Comparison of ENCODE assay signal across 8 mouse cellular contexts in genomic region chr16:44361921-44362890, GRCm38 (mm10). TPM values are rescaled to one million over a fixed set of nuclear protein-coding genes. Genes with fewer than 3 reads are reported as not detected.
A peak's percentile ranks its signal among the peaks of the same experiment; 100 is the strongest.
DNase-seq lines count a peak whose midpoint lies in the region; ATAC-seq and TF ChIP-seq lines count a peak whose summit lies in the region.

No protein-coding gene starts in this region.

- no peak overlapping the region for H3K9ac ChIP-seq in kidney, embryonic 15.5 days

- CTCF ChIA-PET in Patski (lab: Charles Lee), result interaction anchor here (0.6 to 2.3 kb wide), 7 partner anchors 11 to 252 kb away, joined by 3 to 7 read pairs (median 3); partner anchors contain the start of gene Usf3

- no peak for ATAC-seq in kidney, embryonic 15.5 days (replicated peaks; ENCODE audit: low FRiP score)
- ATAC-seq in Patski, result no peak
- peak; percentile 55 for ATAC-seq in common myeloid progenitor, adult 5-6 weeks (replicated peaks; ENCODE audit: low read depth, poor library complexity, severe bottlenecking)

- no peak overlapping the region for H3K4me3 ChIP-seq in kidney, embryonic 15.5 days (replicated peaks)
- H3K4me3 ChIP-seq in lung, adult 2 months (replicated peaks; ENCODE audit: extremely low read depth, low read depth, low read length), result no peak overlapping the region

- H3K27me3 ChIP-seq in kidney, embryonic 15.5 days, result no peaks in the 10 kb centered on the region
- H3K27me3 ChIP-seq in Patski, result no peaks in the 10 kb centered on the region

- H3K4me1 ChIP-seq in kidney, embryonic 15.5 days, result no peaks in the 10 kb centered on the region
- peaks cover 5% of the 10 kb centered on the region for H3K4me1 ChIP-seq in lung, adult 2 months (ENCODE audit: control insufficient read depth, insufficient read depth, low read length)

- in situ Hi-C loops in Patski (cut with MboI; ENCODE audit: low pct_unique_long_range_greater_than_20kb), result no loop called here

- H3K9me3 ChIP-seq in kidney, embryonic 15.5 days (replicated peaks), result no peaks in the 10 kb centered on the region

- POLR2A ChIA-PET in Patski (lab: Charles Lee), result no interaction called here

- 87% methylated on average over 10 of the region's 10 CpGs for WGBS in kidney, embryonic 15.5 days
- 79% methylated on average over 10 of the region's 10 CpGs for WGBS in lung, adult 2 months

- no peak for TF ChIP-seq POLR2A in lung, adult 2 months (IDR thresholded peaks at IDR 0.05; ENCODE audit: borderline replicate concordance, extremely low read depth, low read depth, low read length)

- DNase-seq in kidney, adult 18-20 months, result peak; percentile 35
- DNase-seq in CD4-positive, CD25-positive, alpha-beta regulatory T cell, adult 2 months (ENCODE audit: low read depth, low spot score), result peak; percentile 78
- DNase-seq in Patski (ENCODE audit: low read depth, low spot score), result no peak
- DNase-seq in lung, adult 2 months, result no peak
- DNase-seq in thymus, postnatal 25 days, result peak; percentile 34
- DNase-seq in gastrocnemius, postnatal 14 days, result no peak

- intact Hi-C loops in gastrocnemius, postnatal 14 days (cut with DNase I; ENCODE audit: low total_unique reads), result loop anchor here (2.0 to 10.0 kb wide), 2 partner anchors 57 to 119 kb away; no protein-coding TSS in a partner anchor

- TF ChIP-seq CTCF in Patski (IDR thresholded peaks at IDR 0.05), result peak; percentile 66
- TF ChIP-seq CTCF in lung, adult 2 months (IDR thresholded peaks at IDR 0.05; ENCODE audit: insufficient read depth, low read length), result peak; percentile 39; the same call in 1 of the 2 replicates

- H3K27ac ChIP-seq in kidney, embryonic 15.5 days, result no peak overlapping the region

- peaks cover 39% of the 10 kb centered on the region for H3K36me3 ChIP-seq in kidney, embryonic 15.5 days

- no peak overlapping the region for H3K4me2 ChIP-seq in kidney, embryonic 15.5 days

RNA-seq across cellular contexts. Expression of gene Spice1, which starts 15.3 kb away (rescaled TPM):
- 28.1 and 31.2 TPM in 2 replicates for polyA plus RNA-seq in kidney, embryonic 15.5 days (2015; fragmentation: Nextera tagmentation; extraction: Ambion mirVana)
- polyA plus RNA-seq in Patski (2021), result 22.2 TPM
- 28.3 and 45.9 TPM in 2 replicates for total RNA-seq in common myeloid progenitor, adult 5-6 weeks (2017)
- polyA plus RNA-seq in lung, adult 2 months (2012; rRNA removed), result 7.6 and 8.9 TPM in 2 replicates
- total RNA-seq in gastrocnemius, postnatal 14 days (2021), result 1 to 10 TPM; 4.8 to 6.2 TPM

RNA-seq across cellular contexts. Expression of gene Sidt1, which starts 29.2 kb away (rescaled TPM):
- polyA plus RNA-seq in kidney, embryonic 15.5 days (2015; fragmentation: Nextera tagmentation; extraction: Ambion mirVana), result 0.80 and 0.99 TPM in 2 replicates
- not detected for polyA plus RNA-seq in Patski (2021)
- total RNA-seq in common myeloid progenitor, adult 5-6 weeks (2017), result not detected in 2 replicates
- polyA plus RNA-seq in lung, adult 2 months (2012; rRNA removed), result 2.9 and 4.3 TPM in 2 replicates
- total RNA-seq in gastrocnemius, postnatal 14 days (2021), result under 1 TPM; 0.07 to 0.35 TPM

RNA-seq across cellular contexts. Expression of gene Cfap44, which starts 32.4 kb away (rescaled TPM):
- polyA plus RNA-seq in kidney, embryonic 15.5 days (2015; fragmentation: Nextera tagmentation; extraction: Ambion mirVana), result 0.32 and 0.40 TPM in 2 replicates
- 0.68 TPM for polyA plus RNA-seq in Patski (2021)
- total RNA-seq in common myeloid progenitor, adult 5-6 weeks (2017), result not detected in 2 replicates
- 3.3 and 4.8 TPM in 2 replicates for polyA plus RNA-seq in lung, adult 2 months (2012; rRNA removed)
- total RNA-seq in gastrocnemius, postnatal 14 days (2021), result under 1 TPM; 0.10 to 0.24 TPM

Comparison
In these comparisons a context has a peak if more than half of its experiments do, and no peak if none do; other contexts are left out.
1. DNase-seq: peak in kidney, adult 18-20 months (single experiment), CD4-positive, CD25-positive, alpha-beta regulatory T cell, adult 2 months (single experiment) and thymus, postnatal 25 days (single experiment); none in Patski (single experiment), lung, adult 2 months (single experiment) and gastrocnemius, postnatal 14 days (single experiment).